Comparison of ENCODE assay signal across 27 mouse cellular contexts in the genomic region with DNA sequence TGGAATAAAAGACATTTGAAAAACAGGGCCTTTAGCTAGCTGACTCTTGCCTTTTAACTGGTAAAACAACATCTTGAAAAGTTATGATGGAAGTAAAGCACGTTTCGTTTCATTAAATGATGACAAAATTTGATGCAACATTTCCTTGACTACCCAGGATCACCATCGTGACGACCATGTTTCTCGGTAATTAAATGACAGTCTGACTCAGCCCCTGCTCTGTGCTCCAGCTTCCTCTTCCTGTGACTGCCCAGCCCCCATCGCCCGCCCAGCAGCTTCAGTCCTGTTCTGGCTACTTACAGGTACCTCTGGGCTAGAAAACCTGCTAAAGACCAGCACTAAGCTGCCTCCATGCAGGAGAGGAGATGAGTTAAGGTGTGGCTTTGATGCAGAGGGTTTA.
"Had no signal": no experiment of that assay in that cellular context is flagged by ENCODE, and none has a peak within 500 bp of the region (broad histone marks: within the 10 kb centered on the region; RNA-seq: fewer than 3 reads in every experiment).

No protein-coding gene starts in this region.

- H3K27me3 ChIP-seq: heart, embryonic 12.5 days; hindbrain, embryonic 12.5 days; kidney, embryonic 15.5 days; limb, embryonic 12.5 days; liver, embryonic 13.5 days; liver, embryonic 15.5 days had no signal

- H3K9me3 ChIP-seq: heart, embryonic 10.5 days; hindbrain, embryonic 12.5 days; kidney, embryonic 15.5 days; limb, embryonic 10.5 days; liver, embryonic 13.5 days; liver, embryonic 15.5 days had no signal

- H3K4me2 ChIP-seq: heart, embryonic 12.5 days; hindbrain, embryonic 12.5 days; hindbrain, embryonic 14.5 days; kidney, embryonic 15.5 days; limb, embryonic 12.5 days; liver, embryonic 11.5 days; liver, embryonic 13.5 days; liver, embryonic 15.5 days had no signal

- H3K9ac ChIP-seq: heart, embryonic 12.5 days; hindbrain, embryonic 12.5 days; hindbrain, embryonic 14.5 days; kidney, embryonic 15.5 days; limb, embryonic 12.5 days; liver, embryonic 13.5 days; liver, embryonic 15.5 days had no signal

- H3K4me1 ChIP-seq: heart, embryonic 10.5 days; heart, embryonic 12.5 days; hindbrain, embryonic 10.5 days; hindbrain, embryonic 12.5 days; kidney, embryonic 15.5 days; limb, embryonic 10.5 days; limb, embryonic 12.5 days; liver, embryonic 13.5 days; liver, embryonic 15.5 days had no signal

- H3K27ac ChIP-seq: gastrocnemius, adult 2 months; heart, embryonic 10.5 days; hindbrain, embryonic 10.5 days; hindbrain, embryonic 12.5 days; hindbrain, embryonic 14.5 days; kidney, embryonic 15.5 days; kidney, postnatal 0 days; limb, embryonic 10.5 days; limb, embryonic 12.5 days; liver, embryonic 13.5 days; liver, embryonic 15.5 days had no signal

- DNase-seq: gastrocnemius, adult 2 months; gastrocnemius, postnatal 10 days; gastrocnemius, postnatal 25 days; heart, adult 18-20 months; heart, postnatal 10 days; heart, postnatal 4 days; kidney, adult 11 months; kidney, adult 2 months; kidney, postnatal 14 days; kidney, postnatal 36 days; layer of hippocampus, adult 9-11 months; layer of hippocampus, postnatal 36 days; liver; liver, embryonic 13.5 days had no signal

- ATAC-seq: hindbrain, embryonic 16.5 days; intestine, embryonic 16.5 days had no signal

- H3K4me3 ChIP-seq: gastrocnemius, adult 2 months; heart, embryonic 10.5 days; heart, embryonic 12.5 days; hindbrain, embryonic 10.5 days; hindbrain, embryonic 12.5 days; kidney, embryonic 15.5 days; limb, embryonic 10.5 days; limb, embryonic 12.5 days; liver, embryonic 13.5 days; liver, embryonic 15.5 days had no signal
